Mouse (Mus musculus): ENCODE measurements at regions not wholly inside any gene's neighbourhood (a gene's known extent, or its start where the extent isn't known, plus 50 kb on each side); places are given as distances from the start of the nearest gene placed in this dataset.

GRCm38 (mm10) chr8:26226612-26227528 is 107.5 kb downstream of the Gm45692 start:
- DNase-seq (ENCODE audit: low spot score in 2 of 2) = no peak

- DNase-seq (ENCODE audit: low spot score in 2 of 2) = no peak
These were observed 108.2 kb downstream of the Gm45692 start for GRCm38 (mm10) chr8:26227529-26227895.

DNA sequence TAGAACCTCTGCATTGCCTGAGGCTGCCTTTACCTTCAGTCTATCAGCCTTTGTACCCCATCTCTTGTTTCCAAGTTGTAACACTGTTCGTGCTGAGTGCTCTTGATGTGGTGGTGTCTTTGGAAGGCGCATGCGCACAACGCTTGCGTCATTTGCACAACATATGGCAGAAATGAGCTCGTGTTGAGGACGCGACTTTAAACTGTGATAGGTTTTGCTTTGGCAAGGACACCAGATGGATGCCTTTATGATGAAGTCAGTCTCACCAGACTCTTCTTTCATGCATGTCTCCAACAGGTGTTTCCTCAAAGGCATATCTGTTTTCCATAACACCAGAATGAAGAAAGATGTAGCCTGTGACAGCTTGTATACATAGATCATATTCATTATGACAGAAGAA is 110.2 kb downstream of the Gm45692 start:
- DNase-seq (ENCODE audit: low spot score in 2 of 2) = no peak

DNA sequence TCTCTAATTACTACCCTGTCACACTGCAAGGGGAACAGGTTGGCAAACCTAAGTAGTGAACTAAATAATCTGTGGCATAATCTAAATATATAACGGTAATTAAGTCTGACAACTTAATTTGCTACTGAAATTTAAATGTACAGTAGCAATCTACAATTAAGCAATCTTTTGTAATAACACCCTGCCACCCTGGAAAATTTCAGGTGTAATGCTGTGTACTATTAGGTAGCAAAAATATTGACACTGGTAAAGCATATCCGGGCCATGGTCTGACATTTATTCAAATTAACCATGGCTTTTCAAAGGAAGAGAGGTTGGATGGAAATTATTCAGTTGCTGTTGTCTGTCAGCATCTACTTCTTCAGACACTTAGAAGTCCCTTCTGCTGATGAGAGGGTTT is 119.7 kb downstream of the Gm45692 start:
- no peak for DNase-seq (ENCODE audit: low spot score in 2 of 2)

DNA sequence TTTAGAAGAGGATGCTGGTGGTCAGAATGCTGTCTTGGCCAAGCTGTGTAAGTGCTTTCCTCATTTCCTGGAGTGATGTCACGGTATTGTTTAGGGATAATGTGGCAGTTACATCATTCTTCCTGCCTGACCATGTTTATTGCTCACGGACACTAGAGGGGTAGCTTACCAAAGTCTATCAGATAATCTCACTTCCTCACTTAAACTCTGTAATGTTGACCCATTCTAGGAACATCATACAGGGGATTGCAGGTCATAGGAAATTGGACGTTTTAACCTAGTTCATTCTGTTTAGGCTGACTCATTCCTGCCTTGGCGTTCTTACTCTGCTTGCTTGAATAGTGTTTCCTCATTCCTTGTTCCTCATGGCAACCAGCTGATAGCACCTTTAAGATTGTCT is 120.3 kb downstream of the Gm45692 start:
- DNase-seq (ENCODE audit: low spot score in 2 of 2) = no peak

GRCm38 (mm10) chr8:26243743-26244142 is 124.4 kb downstream of the Gm45692 start:
- DNase-seq (ENCODE audit: low spot score in 2 of 2) = no peak

- DNase-seq (ENCODE audit: low spot score in 2 of 2) = no peak
These were observed 125.0 kb downstream of the Gm45692 start for GRCm38 (mm10) chr8:26244308-26244707.

DNA sequence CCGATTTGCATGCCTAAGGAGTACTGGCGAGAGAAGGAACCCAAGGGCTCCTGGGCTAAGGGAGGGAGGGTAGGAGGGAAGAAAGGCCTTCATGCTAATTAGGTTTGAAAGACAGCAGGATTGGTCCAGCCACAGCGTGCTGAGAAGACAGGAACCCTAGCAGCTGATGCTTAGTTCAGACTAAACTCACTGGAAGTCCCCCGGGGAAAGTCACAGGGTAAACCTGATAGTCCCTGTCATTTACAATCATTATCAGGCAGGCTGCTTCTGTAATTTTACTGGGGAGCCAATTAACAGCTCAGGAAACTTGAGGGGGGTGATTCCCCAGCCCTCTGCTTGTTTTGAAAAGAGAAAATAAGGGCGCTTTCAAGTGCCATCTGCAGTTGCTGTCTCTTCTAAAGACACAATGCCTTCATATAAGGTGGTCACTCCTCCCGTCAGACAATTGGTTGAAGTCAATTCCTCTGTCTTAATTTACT is 135.9 kb downstream of the Gm45692 start:
- DNase-seq (ENCODE audit: low spot score in 2 of 2) = no peak

- DNase-seq (ENCODE audit: low spot score in 2 of 2) = no peak
These were observed 141.0 kb downstream of the Gm45692 start for GRCm38 (mm10) chr8:26260294-26260693.

GRCm38 (mm10) chr8:26262536-26262935 is 143.2 kb downstream of the Gm45692 start:
- no peak for DNase-seq (ENCODE audit: low spot score in 2 of 2)

GRCm38 (mm10) chr8:26264869-26265321 is 145.6 kb downstream of the Gm45692 start:
- no peak for DNase-seq (ENCODE audit: low spot score in 2 of 2)

DNA sequence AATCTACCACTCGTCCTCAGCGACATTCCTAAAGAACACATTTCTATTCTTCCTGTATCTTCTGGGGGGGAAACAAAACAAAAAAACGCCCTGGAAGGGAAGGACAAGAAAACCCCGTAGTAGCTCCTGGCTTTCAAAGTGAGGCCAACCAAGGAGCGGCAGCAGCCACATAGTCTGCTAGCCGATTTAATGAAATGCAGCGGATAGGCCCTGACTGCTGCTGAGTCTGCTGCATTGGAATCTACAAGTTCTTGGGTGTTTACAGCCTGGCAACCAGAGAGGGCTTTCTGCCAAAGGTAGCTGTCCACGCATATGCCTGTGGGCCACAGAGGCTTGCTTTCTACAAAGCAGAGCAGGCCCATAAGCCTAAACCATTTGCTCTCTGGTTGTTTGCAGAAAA is 146.0 kb downstream of the Gm45692 start:
- no peak for DNase-seq (ENCODE audit: low spot score in 2 of 2)

GRCm38 (mm10) chr8:26266384-26266783 is 147.1 kb downstream of the Gm45692 start:
- no peak for DNase-seq (ENCODE audit: low spot score in 2 of 2)

DNA sequence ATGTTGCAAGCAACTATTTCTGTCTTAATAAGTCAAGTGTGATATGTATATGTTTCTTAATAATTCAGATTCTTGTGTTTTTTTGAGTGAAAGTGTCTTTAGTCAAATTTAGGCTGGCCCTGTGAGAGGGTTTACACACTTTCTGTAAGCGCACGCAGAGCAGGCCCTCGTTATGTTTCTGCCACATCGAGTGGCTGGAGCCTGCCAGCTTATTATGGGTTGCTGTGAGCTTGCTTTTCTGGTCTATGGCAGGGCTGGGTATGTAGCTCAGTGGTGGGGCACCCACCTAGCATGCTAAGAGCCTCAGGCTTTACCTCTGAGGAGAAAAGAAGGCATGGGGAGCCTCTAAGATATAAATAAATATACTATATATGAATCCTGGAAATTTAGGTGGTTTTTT is 148.2 kb downstream of the Gm45692 start:
- DNase-seq (ENCODE audit: low spot score in 2 of 2) = no peak

DNA sequence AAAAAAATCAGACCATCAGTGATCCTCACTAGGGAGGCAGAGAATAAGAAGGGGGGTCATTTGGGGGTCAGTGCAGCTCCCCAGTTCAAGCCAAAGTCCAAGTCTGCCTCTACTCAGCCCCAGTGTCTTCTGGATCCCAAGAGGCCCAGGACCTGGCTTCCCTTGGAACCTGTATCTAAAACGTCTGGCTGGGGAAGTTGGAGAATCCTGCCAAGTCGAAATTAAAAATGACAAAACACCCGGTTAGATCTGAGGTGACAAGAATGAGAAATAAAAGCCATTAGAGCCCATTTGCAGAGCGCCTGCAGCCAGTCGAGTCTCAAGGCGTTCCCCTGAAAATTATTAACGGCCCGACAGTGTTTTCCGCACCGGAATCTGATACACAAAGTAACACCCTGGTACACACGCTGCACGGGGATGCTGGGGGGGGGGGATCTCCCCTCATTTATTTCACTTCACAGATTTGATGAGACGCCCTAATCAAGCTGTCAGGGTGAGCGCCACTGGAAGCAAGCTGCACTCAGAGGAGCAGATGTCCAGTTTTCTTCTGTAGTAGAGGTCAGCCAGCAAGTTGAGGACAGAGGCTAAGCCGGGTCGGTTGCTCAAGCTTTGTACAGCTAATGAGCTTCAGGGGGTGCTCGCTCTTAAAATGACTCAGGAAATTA is 149.5 kb downstream of the Gm45692 start:
- no peak for DNase-seq (ENCODE audit: low spot score in 2 of 2)

DNA sequence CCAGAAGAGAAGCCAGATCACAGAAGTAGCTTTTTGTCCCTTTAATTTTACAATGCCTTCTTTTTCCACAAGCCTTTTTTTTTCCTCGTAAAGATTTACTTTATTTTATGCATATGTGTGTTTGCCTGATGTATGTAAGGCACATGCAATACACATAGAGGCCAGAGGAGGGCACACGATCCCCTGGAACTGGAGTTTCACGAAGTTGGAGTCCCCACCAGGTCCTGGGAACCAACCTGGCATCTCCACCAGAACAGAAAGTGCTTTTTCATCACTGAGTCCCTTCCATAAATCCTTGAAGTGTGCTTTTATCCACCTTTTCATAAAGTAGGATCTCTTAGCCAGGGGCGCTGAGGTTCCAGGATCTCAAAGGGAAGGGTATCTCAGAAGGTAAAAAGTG is 152.8 kb downstream of the Gm45692 start:
- no peak for DNase-seq (ENCODE audit: low spot score in 2 of 2)

- no peak for DNase-seq (ENCODE audit: low spot score in 2 of 2)
These were observed 153.5 kb downstream of the Gm45692 start for GRCm38 (mm10) chr8:26272675-26273414.

- no peak for DNase-seq (ENCODE audit: low spot score in 2 of 2)
These were observed 154.1 kb downstream of the Gm45692 start for GRCm38 (mm10) chr8:26273415-26273760.

DNA sequence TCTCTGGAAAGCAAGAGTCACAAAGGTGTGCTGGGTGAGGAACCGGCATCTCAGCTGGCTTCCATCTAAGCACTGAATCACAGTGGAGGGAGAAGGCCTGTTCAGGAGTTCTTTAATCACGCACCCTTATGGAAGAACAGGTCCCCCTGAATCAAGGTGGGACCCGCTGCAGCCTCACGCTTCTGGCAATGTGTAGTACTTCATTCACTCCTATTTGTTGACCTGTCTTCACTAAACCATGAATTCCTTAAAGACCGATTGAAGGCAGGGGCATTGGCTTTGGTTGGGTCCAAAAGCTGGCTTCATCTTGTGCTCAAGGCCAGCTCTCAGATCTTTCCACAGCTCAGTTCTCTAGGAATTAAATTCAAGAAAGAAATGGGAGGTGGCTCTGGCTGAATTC is 154.5 kb downstream of the Gm45692 start:
- no peak for DNase-seq (ENCODE audit: low spot score in 2 of 2)

DNA sequence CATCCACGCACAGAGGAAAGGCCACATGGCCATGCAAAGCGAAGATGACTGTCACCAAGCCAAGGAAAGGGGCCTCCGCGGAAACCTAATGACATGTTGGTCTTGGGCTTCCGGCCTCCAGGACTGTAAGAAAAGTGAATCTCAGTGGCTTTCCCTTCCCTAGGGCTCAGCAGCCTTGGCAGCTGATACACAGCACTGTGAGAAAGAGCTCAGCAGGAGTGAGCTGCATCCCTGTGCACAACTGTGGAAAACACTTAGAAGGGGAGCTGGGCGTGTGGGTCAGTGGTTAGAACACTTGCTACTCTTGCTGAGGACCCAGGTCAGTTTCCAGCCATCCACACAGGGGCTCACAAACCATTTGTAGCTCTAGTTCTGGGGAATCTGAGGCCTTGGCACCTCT is 155.1 kb downstream of the Gm45692 start:
- no peak for DNase-seq (ENCODE audit: low spot score in 2 of 2)

- no peak for DNase-seq (ENCODE audit: low spot score in 2 of 2)
These were observed 163.0 kb downstream of the Gm45692 start for GRCm38 (mm10) chr8:26282156-26282935.

DNA sequence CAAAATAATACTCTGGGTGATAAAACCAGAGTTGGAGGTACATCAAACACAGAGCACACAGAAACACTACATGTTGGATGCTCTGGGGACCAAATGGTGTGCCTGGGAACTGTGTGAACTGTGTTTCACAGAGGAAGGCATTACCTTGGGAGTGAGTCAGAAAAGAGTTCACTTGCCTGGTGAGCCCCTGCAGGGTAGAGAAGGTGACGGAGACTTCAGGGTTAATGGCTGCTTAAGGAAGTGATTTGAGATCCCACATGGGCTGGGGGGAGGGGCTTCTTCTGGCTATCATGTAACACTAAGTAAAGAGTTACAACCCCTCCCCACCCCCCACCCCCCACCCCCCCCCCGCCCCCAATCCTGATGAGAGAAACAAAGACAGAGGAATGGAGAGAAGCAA is 164.6 kb downstream of the Gm45692 start:
- DNase-seq (ENCODE audit: low spot score in 2 of 2) = no peak
